Mouse (Mus musculus): ENCODE data around the gene Rora.

Gene Rora

DNA sequence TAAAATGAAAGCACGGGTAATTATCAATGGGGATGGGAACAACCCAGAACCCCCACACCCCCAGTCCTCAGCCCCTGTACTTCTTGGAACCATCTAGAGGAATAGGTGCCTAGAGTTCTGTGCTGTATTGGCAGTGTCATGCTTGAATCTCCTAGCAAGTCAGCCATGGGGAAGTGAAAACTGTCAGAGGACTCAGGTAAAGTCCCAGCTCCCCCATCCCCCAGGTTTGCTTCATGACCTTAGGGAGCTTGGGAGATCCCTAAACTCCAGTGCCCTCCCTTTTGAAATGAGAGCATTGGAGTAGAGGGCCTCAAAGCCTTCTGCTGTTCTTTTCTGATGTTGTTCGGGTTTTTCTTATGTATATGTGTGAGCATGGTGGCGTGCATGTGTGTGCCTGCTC, 294.6 kb downstream of the Rora start:
- in situ Hi-C loops (cut with MboI, MseI): no loop called here

DNA sequence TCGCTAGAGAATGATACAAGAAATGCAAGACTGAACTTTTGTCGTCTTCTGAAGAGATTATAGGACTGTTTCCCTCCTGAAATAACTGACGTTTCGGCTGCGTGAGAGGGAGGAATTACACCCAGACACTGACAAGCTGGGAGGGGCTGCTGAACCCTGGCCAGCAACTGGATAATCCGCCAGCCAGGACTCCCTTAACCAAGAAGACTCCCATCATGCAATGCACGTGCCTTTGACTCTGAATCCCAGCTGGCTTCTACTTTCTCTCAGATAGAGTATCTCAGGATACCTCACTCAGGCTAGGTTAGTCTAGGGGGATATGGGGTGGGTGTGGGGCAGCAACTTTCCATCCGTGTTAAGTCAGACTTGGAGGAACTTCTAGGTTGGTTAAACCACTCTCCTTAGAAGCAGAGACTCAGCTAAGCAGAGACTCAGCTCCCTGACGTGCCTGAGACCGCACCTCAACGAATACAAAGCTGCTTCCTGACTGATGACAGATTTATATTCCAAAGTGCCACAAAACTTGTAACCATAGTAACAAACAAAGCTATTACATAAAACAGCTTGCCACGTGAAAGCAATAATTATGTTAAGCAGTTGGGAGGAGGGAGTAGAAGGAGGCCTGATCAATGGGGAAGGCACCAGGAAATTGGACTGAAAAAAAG, 302.8 kb downstream of the Rora start:
- in situ Hi-C loops (cut with MboI, MseI): no loop called here

DNA sequence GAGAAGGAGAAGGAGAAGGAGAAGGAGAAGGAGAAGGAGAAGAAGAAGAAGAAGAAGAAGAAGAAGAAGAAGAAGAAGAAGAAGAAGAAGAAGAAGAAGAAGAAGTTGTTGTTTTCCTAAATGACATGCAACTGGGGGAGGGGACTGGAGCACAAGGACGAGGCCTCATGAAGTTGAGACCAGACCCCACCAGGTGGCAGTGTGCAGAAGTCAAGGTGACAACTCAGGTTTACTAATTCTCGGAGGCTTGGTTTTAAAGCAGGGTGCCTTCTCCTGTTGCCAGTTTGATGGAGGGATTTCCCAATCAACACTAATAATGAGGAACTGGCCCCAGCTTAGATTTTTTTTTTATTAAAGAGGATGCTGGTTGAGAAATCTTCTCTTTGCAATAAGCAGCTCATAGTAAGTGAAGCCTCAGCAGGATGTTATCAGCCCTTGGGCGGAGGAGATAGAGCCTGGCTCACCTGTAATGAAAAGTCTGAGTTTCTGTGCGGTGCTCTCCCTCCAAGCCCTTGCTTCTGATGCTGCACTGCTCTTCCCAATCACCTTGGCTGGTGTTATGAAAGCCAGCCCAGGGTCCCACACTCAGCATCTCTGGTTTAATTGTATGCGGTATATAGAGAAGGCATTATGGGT, 303.5 kb downstream of the Rora start:
- in situ Hi-C loops (cut with MboI, MseI): no loop called here

DNA sequence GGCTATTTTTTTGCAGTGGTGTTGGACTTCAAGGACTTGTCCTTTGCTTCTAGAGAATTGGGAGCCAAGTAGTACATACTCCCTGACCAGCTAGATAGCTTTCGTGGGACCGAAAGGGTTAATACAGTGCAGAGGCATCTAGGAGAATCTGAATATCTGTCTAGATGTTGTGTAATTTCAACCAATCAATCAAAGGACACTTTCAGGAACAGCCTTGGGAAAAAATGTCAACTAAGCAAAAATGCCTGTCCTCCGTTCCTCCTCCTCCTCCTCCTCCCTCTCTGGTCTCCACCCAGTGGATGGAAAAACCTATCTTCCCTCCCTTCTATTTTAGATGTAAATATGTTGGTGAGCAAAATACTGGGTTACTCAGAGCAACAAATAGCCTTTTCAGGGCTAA, 304.2 kb downstream of the Rora start:
- in situ Hi-C loops (cut with MboI, MseI): no loop called here

DNA sequence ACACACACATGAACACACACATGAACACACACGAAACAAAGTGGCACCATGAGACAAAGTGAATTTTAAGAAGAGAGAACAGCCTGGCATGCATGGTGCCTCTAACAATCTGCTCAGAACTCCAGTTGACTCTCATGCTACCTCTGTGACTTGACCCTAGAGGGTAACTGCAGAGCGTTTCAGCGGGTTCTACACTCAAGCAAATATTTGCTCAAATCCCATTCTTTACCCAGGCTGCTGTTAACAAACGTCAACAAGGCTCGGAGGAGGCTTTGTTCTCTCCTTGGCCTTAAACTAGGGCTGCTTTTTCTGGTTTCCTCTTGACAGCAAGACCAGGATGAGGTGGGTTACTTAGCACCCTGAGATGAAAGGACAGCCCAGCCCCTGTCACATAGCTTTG, 305.3 kb downstream of the Rora start:
- in situ Hi-C loops (cut with MboI, MseI): no loop called here

DNA sequence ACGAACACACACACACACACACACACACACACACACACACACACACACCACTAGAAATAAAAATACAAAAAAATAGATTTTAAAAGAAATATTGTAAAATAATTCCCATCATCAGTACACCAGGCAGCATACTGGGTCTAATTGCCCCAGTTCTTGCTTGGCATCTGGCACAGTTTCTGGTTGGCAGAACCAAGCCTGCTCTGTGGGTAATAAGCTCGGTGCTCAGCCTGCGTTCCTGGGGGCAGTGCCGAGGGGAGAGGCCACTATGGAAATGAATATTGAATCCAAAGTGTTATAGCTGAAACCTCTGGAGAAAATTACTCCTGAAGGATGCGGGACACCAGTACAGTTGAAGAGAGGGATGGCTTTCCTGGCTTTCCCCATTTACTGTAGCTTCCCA, 310.3 kb downstream of the Rora start:
- in situ Hi-C loops (cut with MboI, MseI): loop anchor here (5.0 kb wide), 1 partner anchor 323 kb away; no protein-coding TSS in a partner anchor

DNA sequence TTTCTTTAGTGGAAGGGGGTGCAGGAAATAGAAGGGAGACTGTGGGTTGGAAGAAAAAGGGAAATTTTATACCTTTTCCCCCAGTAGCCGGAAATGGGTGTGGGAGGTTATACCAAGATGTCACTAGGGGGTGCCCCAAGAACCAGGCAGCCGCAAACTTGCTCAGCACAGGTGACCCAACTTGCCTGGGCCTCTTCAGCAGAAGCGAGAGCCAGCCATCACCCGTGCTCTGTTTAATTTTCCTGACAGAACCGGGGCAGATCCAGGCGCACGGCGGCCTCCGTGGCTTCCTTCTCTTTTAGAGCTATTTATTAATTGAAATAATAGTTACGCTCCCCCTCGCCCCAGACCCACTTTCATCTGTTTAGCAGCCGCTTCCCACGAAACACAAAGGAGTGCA, 313.0 kb downstream of the Rora start:
- in situ Hi-C loops (cut with MboI, MseI): no loop called here

DNA sequence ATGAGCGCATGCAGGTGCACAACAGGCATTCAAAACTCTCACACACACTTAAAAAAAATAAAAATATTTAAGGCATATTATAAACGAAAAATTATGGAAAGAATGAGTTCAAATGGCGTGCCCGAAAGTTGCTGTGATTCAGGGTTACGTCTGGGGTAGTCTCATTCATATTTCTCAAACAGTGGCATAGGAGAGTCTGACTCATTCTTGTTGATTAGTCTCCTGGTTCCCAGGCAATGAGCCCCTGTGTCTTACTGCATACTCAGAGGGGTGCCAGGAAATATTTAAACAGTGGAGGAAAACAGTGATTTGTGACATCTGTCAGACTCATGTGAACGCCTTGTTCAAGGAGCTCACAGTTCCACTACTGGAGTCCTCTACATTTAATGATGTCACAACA, 316.5 kb downstream of the Rora start:
- in situ Hi-C loops (cut with MboI, MseI): no loop called here

DNA sequence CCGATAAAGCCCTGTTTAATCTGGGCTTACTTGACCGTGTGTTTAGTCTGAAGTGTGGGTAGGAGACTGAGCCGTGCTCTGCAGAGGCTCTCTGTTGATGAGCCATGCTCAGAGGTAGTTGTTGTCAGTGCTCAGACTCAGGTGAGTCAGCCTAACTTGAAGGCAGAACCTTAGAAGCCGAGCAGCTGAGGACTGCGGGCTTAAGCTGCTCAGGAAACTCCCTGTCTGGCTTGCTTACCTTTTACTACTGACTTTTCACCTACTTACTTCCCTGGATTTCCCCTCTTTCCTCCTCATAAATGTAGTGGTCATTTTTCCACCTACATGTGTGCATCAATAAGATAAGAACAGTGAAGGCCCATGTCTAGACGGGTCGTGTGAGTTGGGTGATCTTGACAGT, 318.7 kb downstream of the Rora start:
- in situ Hi-C loops (cut with MboI, MseI): no loop called here

DNA sequence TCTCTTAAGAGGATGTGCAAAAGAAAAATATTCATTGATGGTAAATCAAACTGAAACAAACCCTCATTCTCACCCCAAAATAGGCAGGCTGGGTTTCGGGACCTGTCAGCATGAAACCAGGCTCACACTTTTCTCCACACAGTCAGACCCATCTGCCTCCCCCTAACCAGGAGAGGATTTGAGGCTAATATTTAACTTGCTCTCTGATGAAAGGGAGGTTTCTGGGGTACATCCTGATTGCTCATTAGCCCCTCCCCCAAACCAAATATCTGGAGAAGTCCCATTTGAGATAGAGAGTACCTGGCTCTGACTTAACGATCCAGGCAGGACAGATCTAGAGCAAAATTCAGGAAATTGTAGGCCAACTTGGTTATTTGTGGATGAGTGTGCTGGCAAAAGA, 320.9 kb downstream of the Rora start:
- in situ Hi-C loops (cut with MboI, MseI): no loop called here

DNA sequence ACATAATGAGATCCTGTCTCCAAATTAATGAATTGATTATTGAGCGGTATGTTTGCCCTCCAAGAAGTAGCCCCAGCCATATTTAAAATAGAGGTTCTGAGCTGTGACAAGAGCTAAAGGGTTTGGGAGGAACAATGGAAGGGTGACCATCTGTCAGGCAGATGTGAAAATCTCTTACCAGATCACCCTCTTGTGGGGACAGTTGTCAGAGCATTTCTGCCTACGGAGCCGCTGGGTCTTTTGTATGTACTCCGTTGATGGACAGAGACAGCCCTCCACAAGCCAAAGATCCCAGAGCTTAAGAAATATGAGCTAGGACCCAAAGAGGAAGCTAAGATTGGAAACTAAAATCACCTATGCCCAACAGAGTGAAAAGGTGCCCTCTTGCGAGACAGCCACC, 322.6 kb downstream of the Rora start:
- in situ Hi-C loops (cut with MboI, MseI): no loop called here

DNA sequence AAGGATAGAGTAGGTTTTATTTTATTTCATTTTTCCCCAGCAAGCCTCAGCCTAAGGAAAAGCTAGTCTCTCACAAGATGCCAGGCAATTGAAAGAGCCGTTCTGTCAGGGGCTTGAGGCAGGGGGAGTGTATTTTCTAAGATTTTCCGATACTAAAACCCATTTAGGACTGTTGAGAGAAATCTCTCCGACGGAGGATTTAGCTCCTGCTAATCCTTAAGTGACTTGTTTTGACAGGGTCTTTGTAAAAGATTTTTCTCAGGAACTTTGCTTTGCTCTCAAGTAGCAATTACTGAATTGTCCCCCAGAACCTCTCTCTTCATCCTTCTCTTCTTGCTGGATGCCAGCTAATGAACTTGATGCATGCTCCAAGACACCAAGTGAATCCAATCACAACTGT, 323.3 kb downstream of the Rora start:
- in situ Hi-C loops (cut with MboI, MseI): no loop called here

DNA sequence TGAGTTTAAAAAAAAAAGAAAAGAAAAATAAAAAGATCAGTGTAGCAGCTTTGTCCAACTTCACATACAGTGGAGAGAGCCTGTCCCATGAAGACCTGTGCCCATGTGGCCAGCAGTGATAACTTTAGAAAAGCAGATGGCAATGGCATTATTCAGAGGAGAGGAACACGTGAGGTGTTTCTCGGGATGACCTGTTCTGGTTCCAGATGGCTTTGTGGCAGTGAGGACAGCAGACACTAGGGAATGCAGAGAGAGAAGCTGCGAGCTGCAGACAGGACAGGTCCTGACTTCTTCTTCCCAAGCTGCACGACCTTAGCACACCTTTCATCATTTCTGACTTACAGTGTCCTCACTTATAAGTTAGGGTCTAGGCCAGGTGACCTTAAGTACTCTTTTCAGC, 325.1 kb downstream of the Rora start:
- in situ Hi-C loops (cut with MboI, MseI): no loop called here

DNA sequence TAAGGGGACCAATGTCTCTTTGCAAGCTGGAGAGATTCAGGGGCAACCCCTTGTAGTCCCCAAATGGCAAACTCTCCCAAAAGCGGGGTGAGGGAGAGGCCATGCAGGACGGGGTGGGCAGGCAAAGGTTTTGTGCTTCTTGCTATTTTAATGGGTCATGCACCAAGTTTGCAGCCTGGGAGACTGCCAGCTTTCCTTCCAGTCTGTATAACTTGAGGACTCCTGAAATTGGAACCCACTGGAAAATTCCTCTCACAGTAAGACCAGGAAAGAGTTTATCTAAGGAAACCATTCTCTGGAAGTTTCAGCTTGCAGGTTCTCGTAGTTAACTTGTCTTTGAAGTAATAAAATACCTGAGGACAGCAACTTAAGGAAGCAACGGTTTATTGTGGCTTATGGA, 326.5 kb downstream of the Rora start:
- in situ Hi-C loops (cut with MboI, MseI): loop anchor here (5.0 kb wide), 1 partner anchor 42 kb away; no protein-coding TSS in a partner anchor

DNA sequence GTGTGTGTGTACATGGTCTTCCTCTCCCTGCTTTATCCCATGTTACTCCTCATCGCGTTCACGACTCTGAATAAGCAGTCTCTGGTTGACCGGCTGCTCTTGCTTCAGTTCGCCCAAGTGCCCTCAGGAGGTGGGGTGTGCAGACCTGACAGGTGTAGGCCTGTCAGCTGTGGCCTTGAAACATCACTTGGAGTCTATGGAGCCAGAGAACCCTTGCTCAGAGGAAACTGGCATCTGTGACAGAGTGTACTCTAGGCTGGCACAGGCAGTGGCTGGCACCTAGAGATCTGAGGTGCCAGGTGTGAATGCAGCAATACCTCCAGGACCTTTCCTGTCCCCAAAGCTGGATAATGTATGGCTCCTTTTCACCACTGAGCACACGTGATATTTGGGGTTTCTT, 331.5 kb downstream of the Rora start:
- in situ Hi-C loops (cut with MboI, MseI): no loop called here

DNA sequence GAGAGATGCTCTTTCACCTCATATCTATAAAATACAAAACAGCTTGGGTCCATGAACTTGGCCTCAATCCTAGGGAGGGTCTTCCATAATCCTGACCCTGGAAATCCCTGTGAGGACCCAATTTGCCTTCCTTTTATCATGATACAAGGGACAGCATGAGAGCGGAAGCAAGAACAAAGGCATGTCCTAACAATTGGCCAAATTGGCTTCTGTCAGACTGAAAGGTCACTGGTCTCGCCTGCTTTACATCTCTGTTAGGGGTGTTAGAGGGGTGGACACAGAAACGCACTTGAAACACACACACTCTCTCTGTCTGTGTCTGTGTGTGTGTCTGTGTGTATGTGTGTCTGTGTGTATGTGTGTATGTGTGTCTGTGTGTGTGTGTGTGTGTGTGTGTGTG, 332.2 kb downstream of the Rora start:
- in situ Hi-C loops (cut with MboI, MseI): no loop called here

DNA sequence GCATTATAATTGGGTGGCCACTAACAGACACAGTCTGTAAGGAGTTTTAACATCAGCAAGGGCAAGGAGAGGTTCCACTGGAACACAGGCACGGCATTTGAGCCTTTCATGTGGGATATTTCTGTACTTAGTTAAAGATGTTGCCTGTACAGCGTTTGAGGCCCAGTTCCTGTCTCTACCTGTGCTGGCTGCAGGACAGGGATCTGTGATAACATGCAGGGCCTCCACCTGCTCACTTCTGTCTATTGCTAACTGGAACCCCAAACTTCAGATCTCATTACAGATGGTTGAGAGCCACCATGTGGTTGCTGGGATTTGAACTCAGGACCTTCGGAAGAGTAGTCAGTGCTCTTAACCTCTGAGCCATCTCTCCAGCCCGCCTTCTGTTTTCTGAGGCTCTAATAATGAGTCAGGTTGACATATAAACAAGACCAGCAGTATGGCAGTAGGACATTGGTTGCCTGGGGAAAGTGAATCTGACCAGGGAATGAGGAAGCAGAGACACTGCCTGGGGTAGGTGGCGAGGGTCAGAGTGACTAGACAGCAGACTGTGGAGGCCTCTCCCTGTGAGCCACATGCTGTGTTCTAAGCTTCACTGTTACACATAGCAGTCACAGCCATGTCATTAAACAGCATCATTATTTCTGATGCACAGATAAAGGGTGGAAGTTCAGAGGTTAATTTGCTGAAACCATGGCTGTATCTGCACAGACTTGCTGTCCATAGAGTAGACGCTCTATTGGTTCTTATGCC, 333.9 kb downstream of the Rora start:
- in situ Hi-C loops (cut with MboI, MseI): no loop called here

DNA sequence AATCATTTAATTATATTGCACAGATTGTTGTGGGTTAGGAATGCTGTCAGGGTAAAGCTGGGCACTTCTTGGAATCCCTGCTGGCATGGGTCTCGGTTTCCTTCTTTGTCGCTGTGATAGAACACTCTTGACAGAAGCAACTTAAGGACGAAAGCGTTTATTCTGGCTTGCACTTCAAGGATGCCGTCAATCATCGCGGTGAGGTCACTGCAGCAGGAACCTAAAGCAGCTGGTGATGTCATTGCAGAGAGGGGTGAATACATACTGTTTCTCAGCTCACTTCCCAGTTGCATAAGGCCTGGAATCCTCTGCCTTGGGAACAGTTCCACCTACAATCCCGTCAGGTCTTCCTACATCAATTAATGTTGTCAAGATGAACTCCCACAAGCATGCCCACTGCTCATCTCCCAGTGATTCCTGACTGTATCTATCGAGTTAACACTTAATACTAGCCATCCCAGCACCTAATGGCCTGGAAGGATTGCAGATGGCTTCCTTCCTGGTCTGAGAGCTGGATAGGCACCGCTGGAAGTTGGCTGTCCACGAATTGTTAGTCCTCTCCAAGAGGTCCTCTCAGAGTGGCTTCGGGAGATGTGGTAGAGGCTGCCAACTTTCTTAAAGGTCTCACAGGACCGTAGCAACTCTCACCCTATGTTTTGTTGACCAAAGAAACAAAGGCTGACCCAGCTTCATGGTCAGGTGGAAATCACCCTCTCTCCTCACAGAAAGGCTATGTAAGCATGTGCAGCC, 334.8 kb downstream of the Rora start:
- in situ Hi-C loops (cut with MboI, MseI): no loop called here

DNA sequence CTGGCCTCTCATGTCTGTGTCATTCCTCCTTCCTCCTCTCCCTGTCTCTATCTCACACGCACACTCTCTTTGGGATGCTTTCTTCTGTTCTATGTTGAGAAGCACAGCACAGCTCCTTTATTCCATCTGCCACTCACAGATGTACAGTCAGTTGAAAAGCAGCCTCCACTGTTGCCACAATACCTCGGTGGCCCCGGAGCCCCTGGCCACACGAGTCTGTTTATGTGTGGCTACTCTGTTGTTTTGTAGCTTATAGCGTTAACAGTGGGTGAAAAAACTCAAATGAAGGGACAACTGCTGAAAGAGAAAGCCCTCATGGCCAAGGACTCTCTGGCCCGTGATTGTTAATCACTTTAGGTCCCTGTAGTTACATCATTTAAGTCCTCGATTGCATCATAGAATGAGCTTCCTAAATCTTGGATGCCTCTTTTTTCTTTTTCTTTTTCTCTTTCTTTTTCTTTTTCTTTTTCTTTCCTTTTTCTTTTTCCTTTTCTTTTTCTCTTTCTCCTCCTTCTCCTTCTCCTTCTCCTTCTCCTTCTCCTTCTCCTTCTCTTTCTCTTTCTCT, 336.4 kb downstream of the Rora start:
- in situ Hi-C loops (cut with MboI, MseI): no loop called here

DNA sequence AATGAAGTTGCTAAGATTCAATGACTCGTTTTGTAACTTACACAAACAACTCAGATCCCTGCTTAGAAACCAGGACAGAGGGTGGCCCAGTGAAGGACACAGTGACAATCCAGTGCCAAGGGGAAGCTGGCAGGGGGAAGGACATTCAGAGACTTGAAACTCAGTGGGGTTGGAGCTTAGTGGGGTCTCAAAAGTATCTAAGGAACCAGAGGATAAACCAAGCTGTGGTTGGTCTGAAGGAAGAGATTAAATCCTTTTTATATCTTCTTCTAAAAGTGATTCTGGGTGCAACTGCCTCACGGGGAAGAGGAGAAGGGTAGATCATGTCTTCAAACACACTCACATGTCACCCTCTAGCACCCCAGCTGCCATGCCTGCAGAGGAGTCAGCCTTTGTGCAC, 340.3 kb downstream of the Rora start:
- in situ Hi-C loops (cut with MboI, MseI): no loop called here

DNA sequence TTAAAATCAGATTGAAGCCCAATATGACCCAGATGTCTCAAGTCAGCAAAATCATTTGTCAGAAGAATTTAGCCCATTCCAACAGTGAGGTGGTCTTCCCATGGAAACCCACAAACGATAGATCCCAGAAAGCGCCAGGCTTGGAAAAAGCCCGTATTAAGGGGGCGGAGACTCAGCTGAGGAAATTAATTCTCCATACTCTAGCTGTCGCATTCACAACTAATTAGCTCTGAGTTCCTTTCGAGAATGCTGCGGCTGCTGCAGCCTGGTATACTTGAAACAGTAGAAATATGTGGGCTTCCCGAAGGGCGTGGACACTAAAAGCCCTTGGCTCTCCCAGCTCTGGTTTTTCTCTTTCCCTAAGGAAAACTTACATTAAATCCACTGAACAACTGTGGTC, 345.4 kb downstream of the Rora start:
- in situ Hi-C loops (cut with MboI, MseI): no loop called here

DNA sequence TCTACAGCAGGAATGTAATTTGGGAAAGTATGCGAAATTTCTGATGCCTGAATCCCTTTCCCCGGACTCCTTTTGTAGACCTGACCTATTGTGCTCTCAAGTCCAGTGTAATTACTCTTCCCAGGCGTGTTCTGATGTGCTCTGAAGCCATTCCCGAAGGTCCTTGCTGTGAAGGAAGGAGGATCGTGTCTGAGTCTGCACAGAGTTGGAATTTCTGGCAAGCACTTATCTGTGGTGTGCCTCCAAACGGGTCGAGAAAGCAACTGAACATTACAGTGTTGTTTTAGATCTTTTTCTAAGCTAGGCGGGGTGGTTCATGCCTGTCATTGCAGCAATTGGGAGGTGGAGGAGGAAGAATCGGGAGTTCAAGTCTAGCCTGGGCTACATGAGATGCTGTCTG, 350.9 kb downstream of the Rora start:
- in situ Hi-C loops (cut with MboI, MseI): no loop called here

Data from regulatory T cell (primary cell).